ENCODE assay signal across 21 mouse cellular contexts in the genomic region with DNA sequence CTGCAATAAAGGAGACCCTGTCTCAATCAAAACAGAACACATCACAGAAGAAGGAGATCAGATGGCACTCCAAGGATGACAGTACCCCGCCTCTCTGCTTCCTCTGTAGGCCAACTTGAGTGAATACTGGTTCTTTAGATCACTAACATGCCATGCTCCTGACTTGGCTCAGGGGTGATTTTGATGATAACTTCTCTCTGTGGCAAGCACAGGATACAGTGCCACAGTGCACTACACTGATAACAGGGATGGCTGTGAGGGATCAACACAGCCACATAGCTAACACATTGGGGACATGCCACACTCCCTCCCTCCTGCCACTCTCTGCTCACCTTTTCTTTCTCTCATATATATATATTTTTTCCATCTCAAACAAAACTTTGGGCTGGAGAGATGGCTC. TPM values are rescaled to one million over a fixed set of nuclear protein-coding genes. Genes with fewer than 3 reads are reported as not detected.
"Had no signal": no experiment of that assay in that cellular context is flagged by ENCODE, and none has a peak within 500 bp of the region (broad histone marks: within the 10 kb centered on the region; RNA-seq: fewer than 3 reads in every experiment).

No protein-coding gene starts in this region.

- H3K9me3 ChIP-seq: liver, embryonic 15.5 days; lung, embryonic 15.5 days; midbrain, embryonic 15.5 days; neural tube, embryonic 13.5 days; neural tube, embryonic 15.5 days; stomach, embryonic 15.5 days had no signal

- ATAC-seq: liver, postnatal 0 days; lung, postnatal 0 days; midbrain, embryonic 13.5 days; midbrain, embryonic 15.5 days had no signal

- H3K27ac ChIP-seq: liver, embryonic 13.5 days; liver, embryonic 15.5 days; lung, embryonic 15.5 days; macrophage; midbrain, embryonic 13.5 days; midbrain, embryonic 15.5 days; neural tube, embryonic 13.5 days; neural tube, embryonic 15.5 days; stomach, embryonic 15.5 days; stomach, postnatal 0 days had no signal

- DNase-seq: liver, embryonic 13.5 days; liver, postnatal 0 days; lung, adult 2 months; lung, postnatal 14 days; lung, postnatal 36 days; right cerebral cortex, postnatal 14 days; thymus, adult 2 months; thymus, postnatal 25 days; thymus, postnatal 4 days had no signal

- H3K27me3 ChIP-seq: liver, embryonic 13.5 days; liver, embryonic 15.5 days; lung, embryonic 15.5 days; midbrain, embryonic 13.5 days; midbrain, embryonic 15.5 days; neural tube, embryonic 13.5 days; neural tube, embryonic 15.5 days; stomach, embryonic 15.5 days had no signal

- H3K36me3 ChIP-seq: midbrain, embryonic 13.5 days; midbrain, embryonic 15.5 days; neural tube, embryonic 15.5 days had no signal

- H3K4me3 ChIP-seq: liver, embryonic 13.5 days; liver, embryonic 15.5 days; lung, embryonic 15.5 days; midbrain, embryonic 13.5 days; midbrain, embryonic 15.5 days; neural tube, embryonic 13.5 days; neural tube, embryonic 15.5 days; stomach, embryonic 15.5 days had no signal

- H3K4me2 ChIP-seq: liver, embryonic 13.5 days; liver, embryonic 15.5 days; lung, embryonic 15.5 days; midbrain, embryonic 11.5 days; midbrain, embryonic 13.5 days; midbrain, embryonic 15.5 days; neural tube, embryonic 13.5 days; neural tube, embryonic 15.5 days; stomach, embryonic 15.5 days had no signal

- H3K9ac ChIP-seq: liver, embryonic 13.5 days; liver, embryonic 15.5 days; liver, postnatal 0 days; lung, embryonic 15.5 days; midbrain, embryonic 13.5 days; midbrain, embryonic 15.5 days; neural tube, embryonic 13.5 days; neural tube, embryonic 15.5 days; stomach, embryonic 15.5 days had no signal

RNA-seq across cellular contexts. Expression of a gene that starts 22.9 kb away (rescaled TPM):
- total RNA-seq: monocyte, adult 5-6 weeks had no signal
